Mouse (Mus musculus): ENCODE data around the gene Frem1.

DNA sequence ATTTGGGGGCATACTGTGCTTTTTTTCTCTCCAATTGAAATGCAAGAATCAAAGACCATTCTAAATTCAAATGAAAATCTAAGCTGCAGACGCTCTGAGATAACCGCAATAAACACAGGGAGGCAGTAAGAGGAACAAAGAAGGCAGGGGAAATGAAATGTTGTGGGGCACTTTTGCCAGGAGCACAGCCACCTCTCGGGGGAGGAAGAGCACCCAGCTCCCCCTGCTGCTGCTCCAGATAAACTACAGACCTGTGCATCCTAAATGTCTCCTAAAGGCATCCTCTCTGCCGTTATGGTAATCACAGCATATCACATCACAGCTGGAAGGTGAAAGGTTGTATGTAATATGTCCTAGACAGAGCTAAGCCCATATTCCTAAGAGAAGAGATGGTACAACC lies 98.1 kb downstream of the Frem1 start:
- TF ChIP-seq CTCF (IDR thresholded peaks at IDR 0.05; ENCODE audit: control insufficient read depth, insufficient read depth, insufficient read length) (no peak), MAX (IDR thresholded peaks at IDR 0.05) (no peak)
